In the genomic region with DNA sequence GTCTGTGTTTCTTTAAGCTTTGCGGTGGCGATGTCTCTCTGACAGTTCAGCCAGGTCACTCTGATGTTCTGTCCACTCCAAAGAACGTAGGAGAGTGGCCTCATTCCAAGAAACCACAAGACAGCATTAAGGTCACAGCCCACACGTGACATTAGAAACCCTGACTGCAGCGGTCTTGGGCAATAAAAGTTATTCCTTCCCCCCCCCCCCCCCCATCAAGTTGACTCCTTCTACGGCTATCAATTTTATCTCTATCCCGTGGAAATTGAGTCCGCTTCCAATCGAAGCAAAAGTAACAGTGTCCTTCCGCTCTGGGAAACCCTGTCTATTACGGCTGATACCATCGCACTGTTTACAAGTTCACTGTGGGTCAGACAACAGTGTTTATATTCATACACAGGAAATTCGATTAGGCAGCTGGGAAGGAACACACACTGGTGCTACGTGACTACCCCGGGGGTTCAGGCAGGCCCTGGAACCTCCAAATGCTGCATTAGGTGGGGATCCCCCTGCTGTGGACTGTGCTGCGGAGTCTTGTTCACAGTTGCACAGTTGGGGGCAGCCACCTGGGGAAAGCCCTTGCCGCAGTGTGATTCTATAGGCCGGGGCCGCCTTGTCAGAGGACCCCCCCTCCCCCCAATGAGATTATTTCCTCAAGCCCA, we compare ENCODE assay signal across 9 mouse cellular contexts.
A peak's percentile ranks its signal among the peaks of the same experiment; 100 is the strongest.
DNase-seq lines count a peak whose midpoint lies in the region; ATAC-seq lines count a peak whose summit lies in the region.
"Had no signal": no experiment of that assay in that cellular context is flagged by ENCODE, and none has a peak within 500 bp of the region (broad histone marks: within the 10 kb centered on the region; RNA-seq: fewer than 3 reads in every experiment).

No protein-coding gene starts in this region.

- H3K9ac ChIP-seq in kidney, embryonic 15.5 days = no peak overlapping the region
- peak overlapping the region; percentile 57 for H3K9ac ChIP-seq in stomach, embryonic 16.5 days (ENCODE audit: low read length)

- no peaks in the 10 kb centered on the region for H3K9me3 ChIP-seq in kidney, embryonic 15.5 days (replicated peaks)
- H3K9me3 ChIP-seq in stomach, embryonic 16.5 days (replicated peaks; ENCODE audit: control insufficient read depth, low read length) = no peaks in the 10 kb centered on the region

- H3K4me2 ChIP-seq in kidney, embryonic 15.5 days = peak overlapping the region; percentile 39
- H3K4me2 ChIP-seq in stomach, embryonic 16.5 days (ENCODE audit: low read depth, low read length) = peak overlapping the region; percentile 35

- WGBS in kidney, embryonic 15.5 days = 14% methylated on average over 19 of the region's 19 CpGs
- 20% methylated on average over 19 of the region's 19 CpGs for WGBS in stomach, embryonic 16.5 days

- H3K36me3 ChIP-seq in kidney, embryonic 15.5 days = no peaks in the 10 kb centered on the region
- H3K36me3 ChIP-seq in stomach, embryonic 16.5 days (ENCODE audit: control insufficient read depth, insufficient read depth, low read length) = no peaks in the 10 kb centered on the region

- peak; percentile 56 to 86 for DNase-seq in adrenal gland, adult (ENCODE audit: inconsistent age in 2 of 2, low spot score in 1 of 2)
- DNase-seq in adrenal gland, adult 18-20 months (ENCODE audit: low spot score in 2 of 2) = no peak
- DNase-seq in ovary, adult 18-20 months (ENCODE audit: low spot score) = peak; percentile 36
- no peak for DNase-seq in ovary, postnatal 14 days (ENCODE audit: low spot score)
- DNase-seq in right cerebral cortex, postnatal 25 days = no peak
- no peak for DNase-seq in frontal cortex, postnatal 36 days (ENCODE audit: low spot score in 2 of 2)
- DNase-seq: cerebellum, adult 11 months had no signal

- H3K4me1 ChIP-seq in kidney, embryonic 15.5 days = peaks cover 70% of the 10 kb centered on the region
- peaks cover 67% of the 10 kb centered on the region for H3K4me1 ChIP-seq in stomach, embryonic 16.5 days (ENCODE audit: control insufficient read depth, insufficient read depth, low read length)

- H3K4me3 ChIP-seq in kidney, embryonic 15.5 days (replicated peaks) = no peak overlapping the region
- no peak overlapping the region for H3K4me3 ChIP-seq in stomach, embryonic 16.5 days (replicated peaks; ENCODE audit: low read length)

- ATAC-seq in kidney, embryonic 15.5 days (replicated peaks; ENCODE audit: low FRiP score) = no peak; the same call in 1 of the 2 replicates
- ATAC-seq in stomach, embryonic 16.5 days (ENCODE audit: insufficient read depth, low FRiP score) = peak; percentile 20

- no peaks in the 10 kb centered on the region for H3K27me3 ChIP-seq in kidney, embryonic 15.5 days
- no peaks in the 10 kb centered on the region for H3K27me3 ChIP-seq in stomach, embryonic 16.5 days (ENCODE audit: control insufficient read depth, insufficient read depth, low read length)

- H3K27ac ChIP-seq in kidney, embryonic 15.5 days = peak overlapping the region; percentile 76
- peak overlapping the region; percentile 84 for H3K27ac ChIP-seq in stomach, embryonic 16.5 days (ENCODE audit: low read length)

Comparison
In these comparisons a context has a peak if more than half of its experiments do, and no peak if none do; other contexts are left out.
1. DNase-seq: peak in adrenal gland, adult (2 of 2) and ovary, adult 18-20 months (single experiment); none in adrenal gland, adult 18-20 months (0 of 2), ovary, postnatal 14 days (single experiment), right cerebral cortex, postnatal 25 days (single experiment) and frontal cortex, postnatal 36 days (0 of 2).